Mouse (Mus musculus): ENCODE results near the gene Cyld.
"Not testable (repeated sequence)": the region's sequence is repeated elsewhere in the genome, so short reads cannot be mapped to it uniquely, and the experiment has no call there.

The Cyld gene

DNA sequence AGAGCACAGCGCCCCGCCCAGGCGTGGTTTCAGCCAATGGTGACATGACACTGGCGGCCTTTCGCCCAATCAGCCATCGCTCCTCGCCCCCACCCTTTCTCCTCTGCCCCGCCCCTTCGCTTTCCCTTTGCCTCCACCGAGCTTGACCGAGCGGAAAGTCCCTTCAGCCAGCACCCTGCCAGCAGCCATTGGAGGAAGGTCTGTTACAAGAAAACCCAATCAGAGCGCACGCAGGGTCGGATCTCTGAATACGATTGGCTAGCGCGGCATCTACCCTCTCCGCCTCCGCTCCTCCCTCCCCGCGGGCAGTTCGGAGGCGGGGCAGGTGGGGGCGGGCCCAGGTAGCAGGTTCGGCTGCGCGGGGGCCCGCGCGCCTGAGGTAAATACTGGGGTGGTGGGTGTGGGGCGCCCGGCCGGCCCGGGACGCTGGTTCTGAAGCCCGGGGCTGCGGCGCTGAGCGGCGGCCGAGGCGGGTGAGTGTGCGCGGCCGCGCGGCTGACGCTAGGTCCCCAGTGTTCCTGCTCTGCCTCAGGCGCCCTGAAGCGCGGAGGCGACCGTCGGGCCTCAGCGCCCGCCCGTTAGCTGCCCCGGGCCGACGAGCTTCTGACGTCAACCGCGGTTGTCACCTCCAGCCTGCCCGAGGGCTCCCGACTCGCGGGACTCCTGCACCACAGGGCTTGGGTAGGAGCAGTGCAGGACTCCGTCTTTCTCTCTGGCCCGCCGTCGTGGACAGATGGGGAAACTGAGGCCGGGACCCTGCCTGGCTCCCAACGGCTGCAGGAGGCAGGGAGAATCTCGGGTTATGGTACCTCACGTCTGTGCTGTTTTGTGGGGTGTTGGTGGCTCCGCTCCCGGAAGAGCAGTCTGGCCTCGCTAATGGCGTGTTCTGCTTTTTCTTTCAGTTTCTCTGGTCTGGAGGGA, at the start of gene Cyld:
TSS of gene Cyld (plus strand) at position 308 of the 921 bp plus-strand sequence.
- DNase-seq (ENCODE audit: inconsistent ontology term) = peak; percentile 99

DNA sequence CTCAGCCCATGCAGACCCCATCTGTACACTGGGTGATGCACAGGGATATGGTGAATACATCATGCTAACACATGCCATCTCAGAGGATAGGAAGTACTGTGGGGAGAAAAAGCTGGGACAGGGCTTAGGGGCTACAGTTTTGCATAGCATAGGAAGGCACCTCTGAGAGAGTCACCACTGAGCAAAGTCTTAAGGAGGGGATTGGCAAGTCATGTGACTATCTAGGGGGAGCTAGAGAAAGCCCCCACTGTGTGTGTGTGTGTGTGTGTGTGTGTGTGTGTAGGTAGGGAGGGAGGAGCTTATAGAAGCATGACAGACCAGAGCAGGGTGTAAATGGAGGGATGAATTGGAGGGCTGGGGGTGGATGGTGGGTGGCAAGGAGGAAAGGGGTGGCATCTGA, 48.5 kb upstream of the Cyld start:
- DNase-seq (ENCODE audit: inconsistent ontology term) = no peak

DNA sequence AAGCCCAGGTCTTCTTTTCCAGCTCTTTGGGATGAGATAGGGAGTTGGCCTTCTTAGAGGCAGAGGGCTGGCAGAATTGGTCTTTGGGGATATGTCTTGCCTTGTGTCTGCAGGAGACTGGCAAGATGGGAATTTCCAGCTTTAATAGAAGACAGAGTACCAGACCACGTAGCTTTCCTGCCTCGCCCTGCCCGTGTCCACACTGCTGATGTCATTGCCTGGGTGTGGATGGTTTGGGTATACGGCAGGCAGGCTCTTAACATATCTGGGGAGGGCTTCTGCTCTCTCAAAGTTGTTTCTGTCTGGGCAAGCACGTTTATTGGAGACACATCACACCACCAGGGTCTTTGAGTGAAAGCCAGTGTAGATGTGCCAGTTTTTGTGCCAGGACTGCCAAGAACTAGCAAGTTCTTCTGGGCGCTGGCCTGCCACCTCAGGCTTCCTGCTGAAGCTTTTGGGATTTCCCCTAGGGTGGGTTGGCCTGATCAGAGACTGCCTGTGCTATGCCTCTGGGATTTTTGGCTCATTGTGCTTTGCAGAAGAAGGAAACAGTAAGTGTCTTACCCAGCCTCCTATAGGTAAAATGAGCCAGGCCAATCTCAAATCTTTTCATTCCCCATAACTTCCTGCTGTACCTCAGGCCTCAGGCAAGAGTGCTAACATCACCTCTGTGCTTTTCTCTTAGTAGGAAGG, 46.7 kb upstream of the Cyld start:
- no peak for DNase-seq (ENCODE audit: inconsistent ontology term)

DNA sequence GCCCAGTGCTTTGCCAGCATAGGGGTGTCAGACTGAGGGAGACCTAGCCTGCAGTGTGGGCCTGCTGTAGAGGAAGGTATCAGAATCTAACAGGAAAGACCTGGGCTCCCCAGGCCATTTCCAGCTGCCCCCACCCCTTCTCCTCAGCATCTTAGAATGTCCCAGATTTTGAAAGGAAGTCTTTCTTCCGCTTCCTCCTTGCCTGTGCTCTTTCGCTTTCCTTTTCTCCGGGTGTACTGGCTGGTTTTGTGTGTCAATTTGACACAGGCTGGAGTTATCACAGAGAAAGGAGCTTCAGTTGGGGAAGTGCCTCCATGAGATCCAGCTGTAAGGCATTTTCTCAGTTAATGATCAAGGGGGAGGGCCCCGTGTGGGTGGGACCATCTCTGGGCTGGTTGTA, 45.7 kb upstream of the Cyld start:
- not testable (repeated sequence) for DNase-seq (ENCODE audit: inconsistent ontology term)

DNA sequence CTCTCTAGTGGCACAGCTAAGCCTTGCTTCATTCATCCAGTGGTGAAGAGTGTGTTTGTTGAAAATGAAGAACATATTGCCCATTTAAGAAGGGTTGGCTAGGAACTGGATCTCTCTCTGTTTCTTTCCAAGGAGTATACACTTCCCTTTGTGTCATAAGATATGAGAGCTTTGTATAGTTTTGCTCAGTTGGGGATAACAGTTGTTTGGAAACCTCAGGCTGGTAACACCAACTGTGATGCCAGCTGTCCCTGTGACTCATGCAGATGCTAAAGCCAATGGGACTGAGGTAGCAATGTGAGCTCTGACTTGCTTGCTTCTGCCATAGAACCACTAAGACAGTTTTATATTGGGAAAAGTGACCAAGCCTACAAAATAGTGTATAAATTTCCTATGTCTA, 41.5 kb upstream of the Cyld start:
- DNase-seq (ENCODE audit: inconsistent ontology term) = peak; percentile 32

DNA sequence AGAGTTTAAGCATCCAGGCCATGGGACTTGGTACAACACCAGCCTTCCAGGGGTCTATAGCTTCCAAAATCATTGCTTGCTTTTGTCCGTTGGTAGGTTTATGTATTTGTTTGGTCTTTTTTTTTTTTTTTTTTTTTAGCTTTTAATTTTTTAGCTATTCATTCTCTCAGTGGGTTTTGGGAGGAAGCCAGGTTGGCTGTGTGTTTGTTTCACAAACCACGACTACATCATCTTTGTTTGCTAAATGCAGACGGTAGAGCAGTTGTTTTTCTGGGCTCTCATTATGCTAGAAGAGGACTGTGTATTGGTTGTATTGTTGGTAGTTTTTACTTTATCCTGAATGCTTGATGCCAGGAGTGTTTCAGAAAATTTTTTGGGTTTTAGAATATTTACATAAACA, 37.0 kb upstream of the Cyld start:
- no peak for DNase-seq (ENCODE audit: inconsistent ontology term)

DNA sequence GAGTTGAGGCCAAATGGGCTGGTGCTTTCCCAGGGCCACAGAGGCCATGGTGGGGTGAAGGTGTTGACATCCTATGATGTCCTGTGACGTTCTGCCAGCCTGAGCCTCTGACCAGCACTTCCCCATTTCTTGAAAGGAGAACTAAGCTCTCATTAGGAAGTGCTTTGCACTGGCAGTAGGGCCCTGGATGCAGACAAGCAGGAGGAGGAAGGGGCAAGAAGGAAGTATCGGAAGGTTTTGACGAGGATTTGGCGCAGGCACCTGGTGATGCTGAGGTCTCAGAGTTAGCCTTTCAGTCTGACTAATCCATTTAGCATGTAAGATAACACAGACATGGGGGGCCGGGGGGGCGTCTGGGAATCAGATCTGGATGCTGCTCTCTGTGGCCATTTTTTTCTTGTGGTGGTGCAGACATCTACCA, 34.4 kb upstream of the Cyld start:
- no peak for DNase-seq (ENCODE audit: inconsistent ontology term)

DNA sequence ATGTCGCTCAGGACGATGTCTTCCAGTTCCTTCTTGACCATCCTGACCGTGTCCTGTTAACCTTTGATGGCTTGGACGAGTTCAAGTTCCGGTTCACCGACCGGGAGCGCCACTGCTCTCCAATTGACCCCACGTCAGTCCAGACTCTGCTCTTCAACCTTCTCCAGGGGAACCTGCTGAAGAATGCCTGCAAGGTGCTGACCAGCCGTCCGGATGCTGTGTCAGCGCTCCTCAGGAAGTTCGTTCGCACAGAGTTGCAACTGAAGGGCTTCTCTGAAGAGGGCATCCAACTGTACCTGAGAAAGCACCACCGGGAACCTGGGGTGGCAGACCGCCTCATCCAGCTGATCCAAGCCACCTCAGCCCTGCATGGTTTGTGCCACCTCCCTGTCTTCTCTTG, 32.7 kb upstream of the Cyld start:
- DNase-seq (ENCODE audit: inconsistent ontology term) = no peak

DNA sequence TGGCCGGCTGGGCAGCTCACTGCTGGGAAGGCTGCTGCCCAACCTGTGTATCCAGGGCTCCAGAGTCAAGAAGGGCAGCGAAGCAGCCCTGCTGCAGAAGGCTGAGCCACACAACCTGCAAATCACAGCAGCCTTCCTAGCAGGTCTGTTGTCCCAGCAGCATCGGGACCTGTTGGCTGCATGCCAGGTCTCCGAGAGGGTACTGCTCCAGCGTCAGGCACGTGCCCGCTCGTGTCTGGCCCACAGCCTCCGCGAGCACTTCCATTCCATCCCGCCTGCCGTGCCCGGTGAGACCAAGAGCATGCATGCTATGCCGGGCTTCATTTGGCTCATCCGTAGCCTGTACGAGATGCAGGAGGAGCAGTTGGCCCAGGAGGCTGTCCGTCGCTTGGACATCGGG, 31.9 kb upstream of the Cyld start:
- no peak for DNase-seq (ENCODE audit: inconsistent ontology term)

DNA sequence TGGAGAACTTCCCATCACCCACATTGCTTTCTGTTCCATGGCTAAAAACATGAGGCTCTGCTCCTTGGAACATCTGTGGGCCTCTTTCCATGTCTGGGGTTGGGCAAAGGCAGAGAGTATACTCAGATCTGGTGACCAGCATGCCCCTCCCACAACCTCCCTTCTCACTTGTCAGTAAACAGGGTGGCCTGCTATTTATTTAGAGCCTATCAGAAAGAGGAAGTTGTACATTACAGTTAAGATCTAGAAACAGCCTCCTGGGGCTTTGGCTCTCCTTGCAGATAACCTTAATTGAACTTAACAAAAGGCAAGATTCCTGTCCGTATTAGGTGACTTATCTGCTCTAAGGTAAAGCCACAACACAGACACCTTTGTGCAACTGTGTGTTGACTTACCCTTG, 30.4 kb upstream of the Cyld start:
- no peak for DNase-seq (ENCODE audit: inconsistent ontology term)

DNA sequence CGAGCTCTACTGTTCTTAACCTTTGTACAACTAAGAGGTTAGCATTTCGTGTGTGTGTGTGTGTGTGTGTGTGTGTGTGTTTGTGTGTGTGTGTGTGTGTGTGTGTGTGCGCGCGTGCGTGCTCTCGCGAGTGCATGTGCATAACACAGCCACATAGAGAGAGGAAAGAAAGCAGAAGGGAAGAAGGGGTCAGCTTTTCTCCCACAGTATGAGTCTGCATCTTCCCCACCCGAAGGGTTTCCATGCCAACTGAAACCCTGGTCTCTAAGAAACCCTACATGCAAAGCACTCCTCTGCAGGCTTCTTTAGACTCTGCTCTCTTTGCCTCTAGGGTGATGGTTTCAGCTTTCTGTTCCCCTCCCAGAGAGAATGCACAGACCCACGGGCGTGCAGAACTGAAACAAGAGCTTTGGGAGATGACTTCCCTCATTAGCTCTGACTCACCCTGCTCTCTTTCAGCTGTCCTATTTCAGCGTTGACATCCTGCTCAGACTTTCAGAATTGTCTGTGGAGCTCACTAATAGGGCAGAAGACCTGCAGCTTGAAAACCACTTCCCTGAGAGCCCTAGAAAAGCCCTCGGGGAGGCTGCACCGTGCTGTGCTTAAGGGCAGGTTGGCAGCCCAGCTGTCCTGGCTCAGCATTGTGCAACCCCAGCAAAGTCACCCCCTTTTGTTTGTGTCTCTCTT, 28.3 kb upstream of the Cyld start:
- peak; percentile 84 for DNase-seq (ENCODE audit: inconsistent ontology term)

DNA sequence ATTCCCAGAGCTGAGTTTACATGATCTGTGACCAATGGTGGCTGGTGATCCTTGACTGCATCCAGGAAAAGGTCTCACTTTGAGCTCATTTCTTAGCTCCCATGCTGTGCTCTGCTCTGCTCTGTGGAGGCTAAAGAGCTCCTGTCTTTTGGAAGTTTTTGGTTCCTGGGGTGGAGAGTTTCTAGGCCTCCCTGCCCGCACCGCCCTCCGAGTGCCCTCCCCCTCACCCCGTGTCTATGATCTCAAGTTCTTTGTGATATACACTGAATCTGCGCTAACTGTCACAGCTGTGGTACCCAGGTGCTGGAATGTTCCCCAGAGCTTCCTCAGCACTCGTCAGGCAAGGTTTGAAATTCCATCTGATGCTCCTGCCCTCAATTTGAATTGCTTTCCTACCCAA, 26.0 kb upstream of the Cyld start:
- DNase-seq (ENCODE audit: inconsistent ontology term) = no peak

DNA sequence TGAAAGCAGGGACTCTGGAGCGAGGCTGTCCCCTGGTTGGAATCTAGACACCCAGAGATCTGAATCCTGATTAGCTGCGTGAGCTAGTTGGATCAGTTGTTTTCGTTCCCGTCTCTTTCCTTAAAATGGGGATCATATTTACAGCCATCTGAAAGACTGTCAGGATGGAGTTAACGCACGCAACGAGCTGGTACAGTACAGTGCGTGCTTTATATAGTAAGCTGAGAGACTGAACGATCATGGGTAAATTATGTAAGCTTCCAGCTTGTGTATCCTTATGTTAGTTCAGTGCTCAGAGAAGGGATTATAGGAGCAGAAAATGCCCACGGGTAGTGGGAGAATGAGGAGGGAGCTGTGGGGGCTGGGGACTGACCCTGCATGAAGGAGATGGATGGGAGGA, 25.3 kb upstream of the Cyld start:
- no peak for DNase-seq (ENCODE audit: inconsistent ontology term)

DNA sequence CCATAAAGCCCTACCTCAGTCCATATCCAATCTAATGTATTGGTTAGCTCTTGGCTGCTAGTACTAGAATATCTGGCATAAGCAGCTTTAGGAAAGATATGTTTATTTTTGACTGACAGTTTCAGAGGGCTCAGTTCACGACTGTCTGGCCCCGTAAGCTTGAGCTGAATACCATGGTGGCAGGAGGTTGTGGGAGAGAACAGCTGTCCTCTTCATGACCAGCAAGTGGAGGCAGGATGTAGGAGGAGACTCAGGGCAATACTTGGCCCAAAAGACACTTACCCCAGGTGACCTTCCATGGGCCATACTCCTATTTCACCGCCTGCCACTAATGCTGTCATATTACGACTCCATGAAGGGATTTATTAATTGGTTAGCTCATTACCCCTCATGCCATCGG, 23.0 kb upstream of the Cyld start:
- DNase-seq (ENCODE audit: inconsistent ontology term) = no peak

DNA sequence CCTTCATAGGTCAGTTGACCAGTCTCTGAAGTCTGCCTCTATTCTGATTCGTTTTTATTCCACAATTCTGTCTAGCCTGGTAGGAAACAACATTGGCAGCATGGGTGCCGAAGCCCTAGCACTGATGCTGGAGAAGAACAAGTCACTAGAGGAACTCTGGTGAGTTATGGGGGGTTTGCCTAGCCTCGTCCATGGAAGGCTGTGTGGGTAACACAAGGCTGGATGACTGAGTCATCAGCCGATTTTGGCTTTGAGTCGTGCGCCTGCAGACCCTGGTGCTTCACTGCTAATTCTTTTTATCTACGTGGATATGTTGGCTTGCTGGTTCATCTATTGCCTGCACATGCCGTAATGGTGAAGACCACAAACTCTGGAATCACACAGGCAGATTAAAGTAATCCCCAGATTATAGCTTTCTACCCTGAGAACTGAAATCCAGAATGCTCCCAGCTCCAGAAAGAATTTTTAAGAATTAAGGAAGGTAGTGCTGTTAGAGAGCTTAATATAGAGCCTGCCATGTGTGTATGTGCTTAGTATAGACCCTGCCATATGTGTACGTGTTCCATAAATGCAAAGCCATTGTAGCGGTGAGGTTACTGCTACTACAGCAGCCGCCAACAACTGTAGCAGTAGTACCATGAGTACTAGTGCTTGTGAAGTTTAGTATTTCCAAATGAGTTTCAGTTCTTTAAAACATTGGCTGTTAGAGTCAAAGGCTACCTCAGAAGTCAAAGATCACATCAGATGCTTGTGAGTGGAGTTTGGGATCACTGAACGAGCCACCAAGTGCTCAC, 21.3 kb upstream of the Cyld start:
- DNase-seq (ENCODE audit: inconsistent ontology term) = no peak

DNA sequence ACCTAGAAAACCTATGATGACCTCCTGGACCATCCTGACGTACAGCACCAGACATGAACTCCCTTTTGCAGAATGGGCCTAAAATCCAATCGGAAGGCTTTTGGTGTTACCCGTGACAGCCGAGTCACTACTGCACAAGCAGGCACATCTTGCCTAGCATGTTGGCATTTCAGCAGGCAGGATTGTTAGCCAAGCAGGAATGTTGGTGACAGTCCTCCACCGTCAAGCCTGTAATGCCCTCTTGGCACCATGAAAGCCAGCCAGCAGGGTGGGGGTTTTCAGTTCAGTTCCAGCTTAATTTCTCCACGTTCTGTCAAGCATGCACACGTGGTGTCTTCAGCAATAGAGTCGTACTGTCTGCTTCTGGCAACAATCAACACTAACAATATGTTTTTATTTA, 19.8 kb upstream of the Cyld start:
- DNase-seq (ENCODE audit: inconsistent ontology term) = no peak

DNA sequence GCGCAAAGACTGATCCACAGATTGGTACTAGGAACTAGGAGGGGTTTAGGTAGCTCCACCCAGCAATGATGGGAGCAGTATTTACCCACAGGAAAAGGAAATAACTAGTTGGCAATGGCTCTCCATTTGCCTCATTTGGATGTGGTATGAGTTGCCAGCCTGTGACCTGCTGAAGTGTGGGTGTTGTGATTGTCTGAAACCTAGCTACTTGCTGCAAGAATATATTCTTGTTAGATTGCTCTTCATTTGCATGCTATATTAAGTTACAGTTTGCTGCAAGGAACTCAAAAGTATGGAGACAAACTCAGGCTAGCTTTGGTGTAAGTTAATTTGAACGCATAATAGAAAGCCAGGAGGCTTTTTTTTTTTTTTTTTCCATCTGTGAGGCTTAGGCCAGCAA, 16.3 kb upstream of the Cyld start:
- DNase-seq (ENCODE audit: inconsistent ontology term) = no peak

DNA sequence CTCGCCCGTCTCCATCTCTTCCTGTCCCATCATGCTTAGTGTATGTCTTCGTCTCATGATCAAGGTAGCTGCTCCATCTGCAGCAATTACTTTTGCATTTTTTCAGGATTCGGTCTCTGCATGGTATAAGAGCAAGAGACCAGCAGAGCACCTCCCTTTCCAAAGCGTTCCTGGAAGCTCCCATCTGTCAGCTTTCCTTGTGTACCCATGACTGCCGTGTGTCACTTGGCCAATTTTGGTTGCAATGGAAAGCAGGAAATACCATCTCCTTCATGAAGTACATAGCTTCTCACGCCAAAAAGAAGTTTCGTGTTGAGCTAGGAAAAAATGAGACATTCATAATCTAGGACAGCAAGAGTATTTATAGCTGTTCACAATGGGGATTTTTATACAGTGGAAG, 15.8 kb upstream of the Cyld start:
- no peak for DNase-seq (ENCODE audit: inconsistent ontology term)

DNA sequence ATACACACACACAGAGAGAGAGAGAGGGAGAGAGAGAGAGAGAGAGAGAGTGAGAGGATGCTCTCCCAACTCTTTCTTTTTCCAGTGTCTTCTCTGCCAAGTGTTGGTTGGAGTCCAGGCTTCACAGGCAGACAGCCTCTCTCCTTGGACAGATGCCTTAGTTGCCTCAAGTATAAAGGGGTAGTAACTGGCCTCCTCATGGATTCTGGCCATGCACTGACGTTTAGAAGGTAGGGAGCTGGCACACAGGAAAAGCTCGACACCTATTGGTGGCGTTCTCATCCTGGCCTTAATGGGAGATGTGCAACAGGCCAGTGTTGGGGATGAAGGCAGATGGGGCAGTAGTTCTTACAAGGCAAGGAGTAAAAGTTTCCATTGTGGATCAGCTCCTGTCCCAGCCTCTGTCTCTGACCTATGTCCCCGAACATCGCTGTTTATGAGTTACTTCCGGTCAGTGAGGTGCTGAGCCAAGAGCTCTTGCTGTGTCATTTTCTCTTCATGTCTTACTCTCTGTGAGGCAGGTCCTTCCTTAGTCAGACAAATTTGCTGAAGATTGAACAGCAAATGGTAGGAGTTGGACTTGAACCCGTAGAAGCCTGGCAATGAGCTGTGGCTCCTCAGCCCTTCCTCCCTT, 13.1 kb upstream of the Cyld start:
- DNase-seq (ENCODE audit: inconsistent ontology term) = peak; percentile 27

DNA sequence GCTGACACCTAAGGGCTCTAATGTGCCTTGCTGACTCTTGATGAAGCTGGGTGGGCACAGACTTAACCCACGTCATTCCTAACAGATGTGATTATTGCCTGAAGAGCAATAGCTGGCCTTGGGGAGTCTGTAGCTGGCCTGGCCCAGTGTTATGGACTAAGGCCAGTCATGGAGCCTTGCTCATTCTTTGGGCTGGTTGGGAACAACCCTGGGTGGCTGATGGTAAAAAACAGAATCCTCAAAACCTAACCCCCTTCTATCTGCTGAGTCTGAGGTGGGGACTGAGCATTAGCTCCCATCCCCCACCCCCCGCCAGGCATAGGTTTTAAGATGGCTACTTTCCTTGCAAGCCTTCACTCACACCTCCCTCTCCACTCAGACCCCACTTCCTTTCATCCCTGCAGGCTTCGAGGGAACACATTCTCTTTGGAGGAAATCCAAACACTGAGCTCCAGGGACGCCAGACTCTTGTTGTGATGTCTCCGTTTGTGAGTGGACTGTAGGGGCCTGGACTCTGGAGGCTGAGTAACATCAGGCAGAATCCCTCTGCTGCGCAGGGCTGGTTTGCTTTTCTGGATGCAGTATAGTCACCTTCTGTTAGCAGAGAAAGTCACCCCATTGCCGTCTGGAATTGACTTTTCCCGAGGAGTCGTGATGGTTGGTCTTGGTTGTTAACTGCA, 10.5 kb upstream of the Cyld start:
- no peak for DNase-seq (ENCODE audit: inconsistent ontology term)

DNA sequence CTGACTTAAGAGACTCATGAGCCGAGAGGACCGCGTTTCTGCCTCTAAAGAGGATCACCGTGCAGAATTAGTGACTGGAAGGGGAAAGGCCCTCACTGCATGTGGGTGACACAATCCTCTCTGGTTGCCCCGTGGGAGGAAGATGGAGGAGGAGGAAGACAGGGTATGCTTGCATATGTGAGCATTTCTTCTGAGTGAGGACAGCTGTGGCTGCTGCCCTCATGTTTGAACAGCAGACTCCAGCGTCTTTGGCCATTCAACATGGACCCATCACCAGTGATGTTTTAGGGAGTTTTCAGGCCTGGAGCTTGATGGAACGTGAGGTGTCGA, 10.0 kb upstream of the Cyld start:
- DNase-seq (ENCODE audit: inconsistent ontology term) = no peak

All from Muller cell, postnatal 12 days (primary cell).